Mouse (Mus musculus): ENCODE data around the gene Spns3.

Gene Spns3

DNA sequence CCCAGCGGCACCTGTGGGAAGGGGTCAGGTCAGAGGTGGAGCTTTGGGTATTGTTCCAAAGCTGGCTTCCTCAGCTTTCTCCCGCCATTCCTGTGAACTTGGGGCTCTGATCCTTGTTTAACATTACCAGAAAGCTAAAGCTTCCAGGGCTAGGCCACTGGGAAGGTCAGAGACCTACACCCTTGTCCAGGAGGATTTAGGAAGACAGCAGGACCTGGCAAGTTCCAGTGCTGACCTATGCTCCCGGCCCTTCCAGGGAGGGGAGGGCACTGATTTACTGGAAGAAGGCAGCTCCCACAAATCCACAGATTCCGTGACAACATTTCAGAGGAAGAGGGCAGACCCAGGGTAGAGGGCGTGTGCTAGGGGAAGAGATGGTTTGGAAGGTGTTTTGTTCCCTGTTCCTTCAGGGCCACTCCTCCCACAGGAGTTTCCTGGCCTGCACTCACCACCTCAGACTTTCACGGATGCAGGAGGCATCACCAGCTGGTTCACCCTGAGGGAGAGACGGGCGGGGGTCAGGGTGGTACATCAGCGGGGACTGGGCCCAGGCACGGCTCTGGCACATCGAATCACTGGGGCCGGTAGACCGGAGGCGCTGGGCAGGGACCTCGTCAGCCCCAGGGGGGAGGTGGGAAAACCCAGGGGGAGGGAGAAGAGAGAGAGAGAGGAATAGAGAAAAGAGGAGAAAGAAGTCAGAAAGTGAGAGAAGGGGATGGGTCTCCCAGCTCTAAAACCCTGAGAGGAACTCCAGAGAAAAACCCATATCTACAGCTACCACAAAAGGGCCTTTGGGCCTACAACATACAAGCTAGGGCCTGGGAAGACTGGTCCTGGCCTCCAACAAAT lies 97.0 kb downstream of the Spns3 start:
- no peak for DNase-seq (ENCODE audit: low spot score in 2 of 2)

- DNase-seq (ENCODE audit: low spot score in 2 of 2), result no peak
These were observed 98.1 kb downstream of the Spns3 start for GRCm38 (mm10) chr11:72452140-72452665.

GRCm38 (mm10) chr11:72447475-72447874 lies 102.8 kb downstream of the Spns3 start:
- DNase-seq (ENCODE audit: low spot score in 2 of 2), result no peak

DNA sequence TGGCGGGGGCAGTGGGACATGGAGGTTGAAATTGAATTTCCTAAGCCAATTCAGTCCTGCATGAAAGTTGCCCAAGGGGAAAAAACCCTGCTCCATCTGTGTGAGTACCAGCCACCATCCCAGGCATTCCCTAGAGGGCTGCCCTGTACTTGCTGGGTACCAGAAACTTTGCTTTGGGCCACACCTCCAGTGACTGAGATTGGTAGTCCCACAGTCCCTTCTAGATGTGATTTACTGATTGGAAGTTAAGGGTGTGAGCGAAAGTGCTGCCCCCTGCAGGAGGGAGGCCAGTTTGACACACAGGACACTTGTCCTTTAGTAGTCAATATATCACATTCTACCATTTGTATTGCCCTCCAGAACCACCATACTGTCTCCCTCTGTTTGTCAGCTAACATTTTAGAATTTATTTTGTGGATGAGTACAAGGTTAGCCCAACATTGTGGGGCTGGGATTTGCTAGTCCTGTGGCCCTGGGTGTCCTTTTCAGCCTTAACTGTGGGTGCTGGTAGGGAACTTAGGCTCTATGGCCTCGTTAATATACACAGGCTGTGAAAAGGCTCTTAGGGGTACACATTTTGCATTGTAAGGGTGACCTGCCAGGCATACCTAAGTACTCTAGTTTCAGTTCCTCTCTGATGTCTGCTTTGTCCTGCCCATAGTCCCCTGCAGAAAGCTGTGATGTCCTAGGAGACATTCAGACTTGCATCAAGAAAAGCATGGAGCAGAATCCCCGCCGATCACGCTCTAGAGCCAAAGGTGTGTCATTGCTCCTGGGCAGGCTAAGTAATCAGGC lies 103.8 kb downstream of the Spns3 start:
- DNase-seq (ENCODE audit: low spot score in 2 of 2), result no peak

Measured in frontal cortex, postnatal 10 days (tissue).